Mouse (Mus musculus) lung, embryonic 16.5 days (tissue): ENCODE measurements at regions not wholly inside any gene's neighbourhood (a gene's known extent, or its start where the extent isn't known, plus 50 kb on each side); places are given as distances from the start of the nearest gene placed in this dataset.

Experiments used
- ATAC-seq: fragments of 200-750 bp; cut with Nextera tagmentation; 2 replicates; pipeline ENCODE4 v1.8.0; 2017; ENCODE audit warnings: low read depth, mild to moderate bottlenecking, moderate library complexity
- H3K27ac ChIP-seq: fragments of 300-500 bp; sonication (generic); 2 replicates; pipeline ENCODE4 v1.5.1; 2014; ENCODE audit warnings: mild to moderate bottlenecking, control low read depth, low read length
- H3K27me3 ChIP-seq: fragments of 300-500 bp; sonication (generic); 2 replicates; pipeline ENCODE4 v1.6.1; 2014; ENCODE audit warnings: low read depth, low read length, mixed read lengths; ENCODE audit not compliant: control insufficient read depth, insufficient read depth
- H3K36me3 ChIP-seq: fragments of 300-500 bp; sonication (generic); 2 replicates; pipeline ENCODE4 v1.6.1; 2014; ENCODE audit warnings: low read length; ENCODE audit not compliant: control insufficient read depth, insufficient read depth
- H3K4me1 ChIP-seq: fragments of 300-500 bp; sonication (generic); replicated peaks from 2 replicates; pipeline ENCODE4 v1.6.1; 2014; ENCODE audit warnings: low read length, mixed read lengths; ENCODE audit not compliant: control insufficient read depth, insufficient read depth
- H3K4me2 ChIP-seq: fragments of 300-500 bp; sonication (generic); 2 replicates; pipeline ENCODE4 v1.6.1; 2014; ENCODE audit warnings: low read depth, low read length, control low read depth
- H3K4me3 ChIP-seq: fragments of 300-500 bp; sonication (generic); 2 replicates; pipeline ENCODE4 v1.5.1; 2014; ENCODE audit warnings: mild to moderate bottlenecking, low read length, control low read depth
- H3K9ac ChIP-seq: fragments of 300-500 bp; sonication (generic); 2 replicates; pipeline ENCODE4 v1.6.1; 2014; ENCODE audit warnings: low read length, control low read depth
- H3K9me3 ChIP-seq: fragments of 300-500 bp; sonication (generic); 2 replicates; pipeline ENCODE4 v1.6.1; 2016; ENCODE audit warnings: low read length; ENCODE audit not compliant: control insufficient read depth
- WGBS: fragments of 180-500 bp; shearing (Covaris S2); extraction: QIAGEN DNeasy Blood & Tissue Kit; methylation state at CpG from one replicate; pipeline ENCODE4 v1.1.7; 2014; 5-methylcytosine and 5-hydroxymethylcytosine counted together

DNA sequence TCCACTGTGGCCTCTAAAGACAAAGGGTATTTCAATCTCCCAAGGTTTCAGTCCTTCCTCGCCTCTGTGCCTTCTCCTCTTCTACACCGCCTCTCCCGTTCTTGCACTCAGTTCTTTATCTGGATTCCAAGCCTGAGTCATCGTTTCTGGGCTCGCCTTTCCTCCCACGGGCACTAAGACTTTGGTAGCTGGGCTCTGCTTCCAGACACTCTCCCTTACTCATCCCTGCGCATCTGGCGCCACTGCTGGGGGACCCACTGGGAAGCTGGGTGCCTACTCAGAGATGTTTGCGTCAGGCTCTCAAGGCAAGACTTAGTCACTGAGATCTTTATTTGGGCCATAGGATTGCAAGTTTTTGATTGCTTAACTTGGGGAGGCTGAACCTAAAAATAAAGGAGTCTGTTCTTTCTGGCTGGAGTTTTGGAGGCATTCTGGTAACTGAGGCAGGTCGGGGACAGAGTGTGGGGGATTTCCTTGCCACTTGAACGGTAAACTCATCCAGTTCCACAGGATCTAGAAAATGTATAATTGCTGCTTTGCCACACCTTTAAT, 143.5 kb upstream of the Phyhipl start:
- no peaks in the 10 kb centered on the region for H3K36me3 ChIP-seq
- H3K9me3 ChIP-seq: no peaks in the 10 kb centered on the region
- H3K4me2 ChIP-seq: no peak overlapping the region
- ATAC-seq: no peak
- no peak overlapping the region for H3K4me3 ChIP-seq
- no peaks in the 10 kb centered on the region for H3K4me1 ChIP-seq
- H3K9ac ChIP-seq: no peak overlapping the region
- WGBS: 77% methylated on average over 11 of the region's 11 CpGs
- H3K27ac ChIP-seq: no peak overlapping the region
- H3K27me3 ChIP-seq: no peaks in the 10 kb centered on the region

GRCm38 (mm10) chr10:70788814-70789452, 133.2 kb upstream of the Phyhipl start:
- no peaks in the 10 kb centered on the region for H3K9me3 ChIP-seq
- WGBS: 60% methylated on average over 7 of the region's 7 CpGs
- no peak for ATAC-seq
- H3K27ac ChIP-seq: no peak overlapping the region
- no peaks in the 10 kb centered on the region for H3K4me1 ChIP-seq
- H3K27me3 ChIP-seq: no peaks in the 10 kb centered on the region
- H3K36me3 ChIP-seq: no peaks in the 10 kb centered on the region
- H3K4me3 ChIP-seq: no peak overlapping the region
- no peak overlapping the region for H3K9ac ChIP-seq
- H3K4me2 ChIP-seq: no peak overlapping the region

DNA sequence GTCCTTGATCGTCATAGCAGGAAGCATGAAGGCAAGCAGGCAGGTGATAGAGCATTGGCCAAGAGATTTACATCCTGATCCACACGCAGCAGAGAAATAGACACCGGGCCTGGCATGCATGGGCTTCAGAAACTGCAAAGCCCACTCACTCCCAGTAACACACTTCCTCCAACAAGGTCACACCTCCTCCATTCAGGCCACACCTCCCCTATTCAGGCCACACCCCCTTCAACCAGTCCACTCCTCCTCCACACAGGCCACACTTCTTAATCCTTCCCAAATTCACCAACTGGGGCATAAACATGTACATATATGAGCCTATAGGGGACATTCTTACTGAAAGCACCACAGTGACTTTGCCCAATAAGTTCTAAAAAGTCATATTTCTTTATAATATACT, 125.3 kb upstream of the Phyhipl start:
- H3K4me1 ChIP-seq: no peaks in the 10 kb centered on the region
- no peaks in the 10 kb centered on the region for H3K36me3 ChIP-seq
- H3K27ac ChIP-seq: no peak overlapping the region
- H3K9ac ChIP-seq: no peak overlapping the region
- no peak overlapping the region for H3K4me3 ChIP-seq
- H3K27me3 ChIP-seq: no peaks in the 10 kb centered on the region
- no peaks in the 10 kb centered on the region for H3K9me3 ChIP-seq
- 94% methylated on average over 3 of the region's 3 CpGs for WGBS
- H3K4me2 ChIP-seq: no peak overlapping the region
- ATAC-seq: no peak

- WGBS: 90% methylated on average over 11 of the region's 11 CpGs
- Histone ChIP-seq H3K4me3 (no peak overlapping the region), H3K4me1 (no peaks in the 10 kb centered on the region), H3K27ac (no peak overlapping the region), H3K9me3 (no peaks in the 10 kb centered on the region), H3K27me3 (no peaks in the 10 kb centered on the region), H3K36me3 (no peaks in the 10 kb centered on the region), H3K9ac (no peak overlapping the region), H3K4me2 (no peak overlapping the region)
- no peak for ATAC-seq
Observed at GRCm38 (mm10) chr10:70778596-70778995, 122.8 kb upstream of the Phyhipl start.

- no peaks in the 10 kb centered on the region for H3K36me3 ChIP-seq
- no peak overlapping the region for H3K9ac ChIP-seq
- ATAC-seq: no peak
- no peaks in the 10 kb centered on the region for H3K9me3 ChIP-seq
- H3K4me1 ChIP-seq: no peaks in the 10 kb centered on the region
- no peak overlapping the region for H3K4me3 ChIP-seq
- no peak overlapping the region for H3K27ac ChIP-seq
- H3K27me3 ChIP-seq: no peaks in the 10 kb centered on the region
- H3K4me2 ChIP-seq: no peak overlapping the region
- WGBS: 69% methylated on average over 2 of the region's 2 CpGs
Observed at GRCm38 (mm10) chr10:70774571-70774970, 118.8 kb upstream of the Phyhipl start.

DNA sequence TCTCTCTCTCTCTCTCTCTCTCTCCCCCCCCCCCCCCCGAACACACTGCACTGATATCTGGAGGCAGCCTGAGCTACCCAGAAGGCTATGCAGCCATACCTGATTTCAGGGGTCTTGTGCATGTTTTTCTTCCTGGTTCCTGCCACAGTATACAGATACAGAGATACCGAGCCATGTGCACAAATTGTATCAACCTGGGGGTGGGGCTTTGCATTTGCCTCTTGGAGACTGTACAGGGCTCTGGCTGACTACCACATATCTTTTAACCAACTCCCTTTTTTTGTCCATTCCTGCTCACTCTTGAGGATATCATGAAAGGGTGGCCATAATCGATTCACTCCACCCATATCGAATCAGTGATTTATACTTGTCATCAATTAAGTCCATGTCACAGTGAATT, 118.4 kb upstream of the Phyhipl start:
- Histone ChIP-seq H3K36me3 (no peaks in the 10 kb centered on the region), H3K4me2 (no peak overlapping the region), H3K9ac (no peak overlapping the region), H3K27me3 (no peaks in the 10 kb centered on the region), H3K4me1 (no peaks in the 10 kb centered on the region), H3K27ac (no peak overlapping the region), H3K9me3 (no peaks in the 10 kb centered on the region), H3K4me3 (no peak overlapping the region)
- no peak for ATAC-seq
- 87% methylated on average over 3 of the region's 4 CpGs for WGBS

DNA sequence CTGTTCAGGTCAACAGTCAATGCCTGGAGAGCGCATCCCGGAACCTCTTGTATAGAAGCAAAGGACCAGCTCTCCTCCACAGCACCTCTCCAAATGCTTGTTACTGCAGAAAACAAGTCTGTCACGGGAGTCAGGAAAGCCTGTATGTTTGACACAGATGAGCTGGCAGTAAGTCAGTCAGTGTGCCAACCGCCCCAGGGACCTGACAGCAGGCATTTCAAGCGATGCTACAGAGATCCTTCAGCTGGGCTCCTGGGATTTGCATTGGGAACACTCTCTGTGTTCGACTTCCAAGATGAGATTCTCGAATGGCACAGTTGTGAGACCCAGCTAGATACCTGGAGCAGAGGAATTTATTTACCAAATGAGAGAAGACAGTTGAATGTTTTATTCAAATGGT, 111.7 kb upstream of the Phyhipl start:
- H3K9me3 ChIP-seq: no peaks in the 10 kb centered on the region
- H3K36me3 ChIP-seq: no peaks in the 10 kb centered on the region
- H3K4me2 ChIP-seq: no peak overlapping the region
- H3K4me3 ChIP-seq: no peak overlapping the region
- no peak overlapping the region for H3K9ac ChIP-seq
- H3K27ac ChIP-seq: no peak overlapping the region
- whole genome bisulfite sequencing: 82% methylated on average over 7 of the region's 7 CpGs
- H3K27me3 ChIP-seq: no peaks in the 10 kb centered on the region
- H3K4me1 ChIP-seq: no peaks in the 10 kb centered on the region
- no peak for ATAC-seq

DNA sequence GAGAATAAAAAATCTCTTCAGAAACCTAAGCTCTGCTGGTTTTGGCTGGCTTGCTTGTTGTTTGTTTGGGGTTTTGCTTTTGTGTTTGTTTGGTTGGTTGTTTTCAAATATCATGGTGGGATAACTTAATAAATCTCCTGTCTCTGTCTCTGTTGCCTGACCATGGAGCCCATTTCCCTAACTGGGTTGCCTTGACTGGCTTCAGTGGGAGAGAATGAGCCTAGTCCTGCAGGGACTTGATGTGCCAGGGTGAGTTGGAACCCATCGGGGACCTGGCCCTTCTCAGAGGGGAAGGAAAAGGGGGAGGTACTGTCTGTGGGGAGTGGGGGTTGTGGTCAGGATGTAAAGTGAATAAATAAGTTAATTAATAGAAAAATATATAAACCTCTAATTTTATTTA, 111.1 kb upstream of the Phyhipl start:
- Histone ChIP-seq H3K27me3 (no peaks in the 10 kb centered on the region), H3K27ac (no peak overlapping the region), H3K4me2 (no peak overlapping the region), H3K9ac (no peak overlapping the region), H3K9me3 (no peaks in the 10 kb centered on the region), H3K4me1 (no peaks in the 10 kb centered on the region), H3K4me3 (no peak overlapping the region), H3K36me3 (no peaks in the 10 kb centered on the region)
- 44% methylated on average over 1 of the region's 1 CpGs for WGBS
- ATAC-seq: no peak

DNA sequence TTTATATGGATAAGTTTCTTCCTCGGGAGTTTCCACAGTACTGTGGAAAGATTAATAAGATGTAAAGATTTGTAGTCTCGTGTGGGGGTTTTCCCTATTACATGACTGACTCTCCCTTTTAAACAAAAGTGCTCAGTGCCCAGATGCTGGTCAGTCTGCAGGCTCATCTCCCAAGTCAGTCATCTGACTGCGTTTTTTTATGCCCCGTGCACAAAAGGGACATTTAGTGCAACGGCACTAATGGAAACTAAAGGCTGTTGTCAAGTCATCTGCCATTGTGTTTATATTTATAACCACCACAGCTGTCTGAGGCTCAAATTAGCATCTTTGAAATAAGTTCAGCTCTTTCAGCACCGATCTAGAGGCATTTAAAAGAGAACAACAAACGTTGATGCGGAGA, 110.7 kb upstream of the Phyhipl start:
- Histone ChIP-seq H3K36me3 (no peaks in the 10 kb centered on the region), H3K4me1 (no peaks in the 10 kb centered on the region), H3K9me3 (no peaks in the 10 kb centered on the region), H3K4me3 (no peak overlapping the region), H3K27me3 (no peaks in the 10 kb centered on the region), H3K27ac (no peak overlapping the region), H3K4me2 (no peak overlapping the region), H3K9ac (no peak overlapping the region)
- ATAC-seq: no peak
- WGBS: 64% methylated on average over 8 of the region's 8 CpGs

GRCm38 (mm10) chr10:70763206-70763605, 107.4 kb upstream of the Phyhipl start:
- Histone ChIP-seq H3K27ac (no peak overlapping the region), H3K4me3 (no peak overlapping the region), H3K9me3 (no peaks in the 10 kb centered on the region), H3K9ac (no peak overlapping the region), H3K4me1 (no peaks in the 10 kb centered on the region), H3K36me3 (no peaks in the 10 kb centered on the region), H3K4me2 (no peak overlapping the region), H3K27me3 (no peaks in the 10 kb centered on the region)
- ATAC-seq: no peak; the same call in 1 of the 2 replicates
- 13% methylated on average over 7 of the region's 7 CpGs for WGBS
